Mouse (Mus musculus): ENCODE measurements around the gene Tmem120a.

DNA sequence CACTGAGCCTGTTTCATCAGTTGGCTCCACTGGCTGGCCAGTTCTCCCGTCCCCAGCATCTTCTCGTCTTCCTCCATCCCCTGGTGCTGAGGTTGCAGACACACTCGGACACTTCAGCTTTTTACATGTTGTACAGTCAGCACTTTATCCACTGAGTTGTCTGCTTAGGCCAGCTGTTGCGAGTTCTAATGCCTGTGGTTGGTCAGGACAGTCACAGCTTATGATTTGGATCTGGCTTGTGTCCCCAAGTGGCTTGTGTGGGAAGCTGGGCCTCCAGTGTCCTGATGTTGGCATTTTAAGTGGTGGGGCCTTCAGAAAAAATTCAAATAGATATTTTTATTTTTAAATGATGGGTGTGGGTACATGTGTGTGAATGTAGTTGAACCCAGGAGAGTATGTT, 38.9 kb downstream of the Tmem120a start:
- no peak for TF ChIP-seq CTCF (IDR thresholded peaks at IDR 0.05; ENCODE audit: control insufficient read depth, insufficient read depth, insufficient replicate concordance, low read depth, low read length)
- no peak for TF ChIP-seq POLR2A (IDR thresholded peaks at IDR 0.05; ENCODE audit: control insufficient read depth, low read depth, low read length)

All from testis, adult 2 months (tissue).